Comparison of ENCODE assay signal across 33 mouse cellular contexts in genomic region chr6:14431751-14432150, GRCm38 (mm10).
"Had no signal": no experiment of that assay in that cellular context is flagged by ENCODE, and none has a peak within 500 bp of the region (broad histone marks: within the 10 kb centered on the region; RNA-seq: fewer than 3 reads in every experiment).

No protein-coding gene starts in this region.

- DNase-seq: heart, postnatal 10 days; heart, postnatal 14 days; heart, postnatal 36 days; heart, postnatal 4 days; kidney, adult 11 months; kidney, adult 18-20 months; kidney, adult 2 months; kidney, adult 8-10 months; kidney, adult 9 months; kidney, postnatal 10 days; kidney, postnatal 14 days; kidney, postnatal 25 days; kidney, postnatal 36 days; kidney, postnatal 4 days; layer of hippocampus, adult 9-11 months; layer of hippocampus, postnatal 36 days had no signal

- H3K9ac ChIP-seq: heart, embryonic 12.5 days; heart, embryonic 13.5 days; heart, embryonic 15.5 days; hindbrain, embryonic 12.5 days; hindbrain, embryonic 13.5 days; hindbrain, embryonic 14.5 days; hindbrain, embryonic 15.5 days; kidney, embryonic 15.5 days had no signal

- H3K4me1 ChIP-seq: heart, embryonic 10.5 days; heart, embryonic 12.5 days; heart, embryonic 13.5 days; heart, embryonic 15.5 days; hindbrain, embryonic 10.5 days; hindbrain, embryonic 12.5 days; hindbrain, embryonic 13.5 days; hindbrain, embryonic 15.5 days; kidney, embryonic 15.5 days had no signal

- H3K9me3 ChIP-seq: heart, embryonic 10.5 days; heart, embryonic 12.5 days; heart, embryonic 13.5 days; heart, embryonic 15.5 days; hindbrain, embryonic 10.5 days; hindbrain, embryonic 12.5 days; hindbrain, embryonic 13.5 days; hindbrain, embryonic 15.5 days; kidney, embryonic 15.5 days had no signal

- H3K4me3 ChIP-seq: heart, embryonic 10.5 days; heart, embryonic 12.5 days; heart, embryonic 13.5 days; heart, embryonic 15.5 days; hindbrain, embryonic 10.5 days; hindbrain, embryonic 12.5 days; hindbrain, embryonic 13.5 days; hindbrain, embryonic 15.5 days; kidney, embryonic 15.5 days; layer of hippocampus, adult 2 months; left cerebral cortex, adult 2 months had no signal

- H3K36me3 ChIP-seq: heart, embryonic 10.5 days; heart, embryonic 12.5 days; heart, embryonic 13.5 days; heart, embryonic 15.5 days; hindbrain, embryonic 10.5 days; hindbrain, embryonic 12.5 days; hindbrain, embryonic 13.5 days; hindbrain, embryonic 15.5 days; kidney, embryonic 15.5 days had no signal

- ATAC-seq: hindbrain, embryonic 16.5 days; hindbrain, postnatal 0 days; inflammation-experienced regulatory T-cells, adult 6 months had no signal

- H3K27ac ChIP-seq: heart, embryonic 10.5 days; heart, embryonic 13.5 days; heart, embryonic 15.5 days; hindbrain, embryonic 10.5 days; hindbrain, embryonic 12.5 days; hindbrain, embryonic 13.5 days; hindbrain, embryonic 14.5 days; hindbrain, embryonic 15.5 days; hindbrain, postnatal 0 days; kidney, embryonic 15.5 days; kidney, postnatal 0 days; layer of hippocampus, adult 2 months; left cerebral cortex, adult 2 months had no signal

- H3K4me2 ChIP-seq: heart, embryonic 11.5 days; heart, embryonic 12.5 days; heart, embryonic 13.5 days; heart, embryonic 15.5 days; hindbrain, embryonic 12.5 days; hindbrain, embryonic 13.5 days; hindbrain, embryonic 14.5 days; hindbrain, embryonic 15.5 days; kidney, embryonic 15.5 days had no signal

- H3K27me3 ChIP-seq: heart, embryonic 12.5 days; heart, embryonic 13.5 days; heart, embryonic 15.5 days; hindbrain, embryonic 12.5 days; hindbrain, embryonic 13.5 days; hindbrain, embryonic 15.5 days; kidney, embryonic 15.5 days had no signal
